Comparison of ENCODE assay signal across 8 mouse cellular contexts in genomic region chr12:29675594-29676362, GRCm38 (mm10).
DNase-seq lines count a peak whose midpoint lies in the region; ATAC-seq and TF ChIP-seq lines count a peak whose summit lies in the region.

No protein-coding gene starts in this region.

- H3K4me3 ChIP-seq in intestine, embryonic 16.5 days (ENCODE audit: low read length), result no peak overlapping the region
- H3K4me3 ChIP-seq in limb, embryonic 14.5 days (replicated peaks; ENCODE audit: low read length), result no peak overlapping the region

- WGBS in intestine, embryonic 16.5 days, result 48% methylated on average over 14 of the region's 14 CpGs
- WGBS in limb, embryonic 14.5 days, result 55% methylated on average over 14 of the region's 14 CpGs

- no peaks in the 10 kb centered on the region for H3K9me3 ChIP-seq in intestine, embryonic 16.5 days (ENCODE audit: control insufficient read depth, low read length)
- H3K9me3 ChIP-seq in limb, embryonic 14.5 days (ENCODE audit: control insufficient read depth, low read length), result no peaks in the 10 kb centered on the region

- peak; percentile 45 for DNase-seq in urinary bladder, postnatal 25 days (ENCODE audit: low spot score)
- DNase-seq in urinary bladder, postnatal 10 days (ENCODE audit: low spot score), result no peak
- DNase-seq in cerebellum, postnatal 36 days, result peak; percentile 62 to 72
- peak; percentile 23 to 25 for DNase-seq in gastrocnemius, adult 8-10 months (ENCODE audit: low spot score in 2 of 2)
- peak; percentile 55 for DNase-seq in limb, embryonic 14.5 days (ENCODE audit: low spot score)
- peak; percentile 29 for DNase-seq in ovary, postnatal 14 days (ENCODE audit: low spot score)

- 0 out of 2 replicates have a peak, but pooled peaks have one; percentile 28 for ATAC-seq in intestine, embryonic 16.5 days
- ATAC-seq in limb, embryonic 14.5 days (ENCODE audit: low FRiP score, low read depth), result no peak
- ATAC-seq in activated CD4-positive, CD25-positive, alpha-beta regulatory T cell, adult 4 months, result no peak

- no peaks in the 10 kb centered on the region for H3K4me1 ChIP-seq in intestine, embryonic 16.5 days (ENCODE audit: control insufficient read depth, insufficient read depth, low read length)
- H3K4me1 ChIP-seq in limb, embryonic 14.5 days (ENCODE audit: control insufficient read depth, insufficient read depth, low read length), result no peaks in the 10 kb centered on the region

- TF ChIP-seq POLR2A in limb, embryonic 14.5 days (IDR thresholded peaks at IDR 0.05; ENCODE audit: borderline replicate concordance, extremely low read depth, insufficient read depth, insufficient read length), result no peak

- H3K27ac ChIP-seq in intestine, embryonic 16.5 days (ENCODE audit: low read length), result no peak overlapping the region
- H3K27ac ChIP-seq in limb, embryonic 14.5 days (replicated peaks; ENCODE audit: low read depth, low read length), result no peak overlapping the region

- H3K4me2 ChIP-seq in intestine, embryonic 16.5 days (ENCODE audit: low read depth, low read length), result no peak overlapping the region
- H3K4me2 ChIP-seq in limb, embryonic 14.5 days (replicated peaks; ENCODE audit: low read depth, low read length, severe bottlenecking), result no peak overlapping the region

- H3K27me3 ChIP-seq in intestine, embryonic 16.5 days (replicated peaks; ENCODE audit: control insufficient read depth, insufficient read depth, low read length), result no peaks in the 10 kb centered on the region
- no peaks in the 10 kb centered on the region for H3K27me3 ChIP-seq in limb, embryonic 14.5 days (ENCODE audit: control insufficient read depth, insufficient read depth, low read length)

- no peak overlapping the region for H3K9ac ChIP-seq in intestine, embryonic 16.5 days (ENCODE audit: low read depth, low read length)
- H3K9ac ChIP-seq in limb, embryonic 14.5 days (ENCODE audit: low read depth, low read length, severe bottlenecking), result no peak overlapping the region

- no peaks in the 10 kb centered on the region for H3K36me3 ChIP-seq in intestine, embryonic 16.5 days (ENCODE audit: control insufficient read depth, insufficient read depth, low read length)
- no peaks in the 10 kb centered on the region for H3K36me3 ChIP-seq in limb, embryonic 14.5 days (ENCODE audit: control insufficient read depth, insufficient read depth, low read length)
